Mouse (Mus musculus) kidney, postnatal 0 days (tissue): ENCODE measurements at regions not wholly inside any gene's neighbourhood (a gene's known extent, or its start where the extent isn't known, plus 50 kb on each side); places are given as distances from the start of the nearest gene placed in this dataset.

ENCODE experiments used
- ATAC-seq: fragments of 200-750 bp; cut with Nextera tagmentation; replicated peaks from 2 replicates; pipeline ENCODE4 v1.8.0; 2017; ENCODE audit warnings: low read depth, moderate number of reproducible peaks, moderate TSS enrichment, moderate library complexity; ENCODE audit not compliant: low FRiP score
- DNase-seq: peaks from one replicate; pipeline ENCODE4 v3.0.0-alpha.2; 2016; ENCODE audit warnings: low spot score
- H3K27ac ChIP-seq: fragments of 300-500 bp; sonication (generic); 2 replicates; pipeline ENCODE4 v1.5.1; 2014; ENCODE audit warnings: mild to moderate bottlenecking
- H3K27me3 ChIP-seq: fragments of 300-500 bp; sonication (generic); 2 replicates; pipeline ENCODE4 v1.6.1; 2014; ENCODE audit warnings: low read length, mixed read lengths; ENCODE audit not compliant: insufficient read depth
- H3K36me3 ChIP-seq: fragments of 300-500 bp; sonication (generic); 2 replicates; pipeline ENCODE4 v1.6.1; 2014; ENCODE audit warnings: low read length, mixed read lengths; ENCODE audit not compliant: insufficient read depth
- H3K4me1 ChIP-seq: fragments of 300-500 bp; sonication (generic); replicated peaks from 2 replicates; pipeline ENCODE4 v1.6.1; 2014; ENCODE audit warnings: antibody characterized with exemption, low read length, mixed read lengths; ENCODE audit not compliant: insufficient read depth
- H3K4me2 ChIP-seq: fragments of 300-500 bp; sonication (generic); 2 replicates; pipeline ENCODE4 v1.6.1; 2014; ENCODE audit warnings: mild to moderate bottlenecking, low read length, moderate library complexity, mixed read lengths
- H3K4me3 ChIP-seq: fragments of 300-500 bp; sonication (generic); replicated peaks from 2 replicates; pipeline ENCODE4 v1.5.1; 2014; ENCODE audit warnings: low read depth, low read length
- H3K9ac ChIP-seq: fragments of 300-500 bp; sonication (generic); 2 replicates; pipeline ENCODE4 v1.6.1; 2014; ENCODE audit warnings: low read depth, low read length
- H3K9me3 ChIP-seq: fragments of 300-500 bp; sonication (generic); replicated peaks from 2 replicates; pipeline ENCODE4 v1.6.1; 2016; ENCODE audit warnings: low read length, inconsistent platforms, mixed read lengths
- CTCF ChIP-seq: IDR thresholded peaks from 2 replicates; pipeline ENCODE4 v1.5.1; 2016; ENCODE audit warnings: antibody characterized with exemption, low read depth, mild to moderate bottlenecking, moderate library complexity
- WGBS: fragments of 180-500 bp; shearing (Covaris S2); extraction: QIAGEN DNeasy Blood & Tissue Kit; methylation state at CpG from one replicate; pipeline ENCODE4 v1.1.7; 2014; 5-methylcytosine and 5-hydroxymethylcytosine counted together

GRCm38 (mm10) chr6:66263918-66264317 is 271.3 kb upstream of the Mad2l1 start:
- Histone ChIP-seq H3K27ac (no peak overlapping the region), H3K27me3 (no peaks in the 10 kb centered on the region), H3K9ac (no peak overlapping the region), H3K36me3 (no peaks in the 10 kb centered on the region), H3K4me2 (no peak overlapping the region), H3K4me3 (no peak overlapping the region), H3K4me1 (no peaks in the 10 kb centered on the region), H3K9me3 (no peaks in the 10 kb centered on the region)
- no peak for DNase-seq
- no peak for ATAC-seq
- TF ChIP-seq CTCF: no peak
- 90% methylated on average over 1 of the region's 1 CpGs for WGBS

GRCm38 (mm10) chr6:66268427-66268826 is 266.8 kb upstream of the Mad2l1 start:
- H3K27ac ChIP-seq: no peak overlapping the region
- no peak overlapping the region for H3K4me3 ChIP-seq
- 79% methylated on average over 3 of the region's 3 CpGs for WGBS
- no peak for ATAC-seq
- no peak overlapping the region for H3K9ac ChIP-seq
- no peaks in the 10 kb centered on the region for H3K36me3 ChIP-seq
- no peak for DNase-seq
- TF ChIP-seq CTCF: no peak
- no peaks in the 10 kb centered on the region for H3K4me1 ChIP-seq
- no peak overlapping the region for H3K4me2 ChIP-seq
- H3K9me3 ChIP-seq: no peaks in the 10 kb centered on the region
- no peaks in the 10 kb centered on the region for H3K27me3 ChIP-seq

- Histone ChIP-seq H3K4me3 (no peak overlapping the region), H3K27me3 (no peaks in the 10 kb centered on the region), H3K9ac (no peak overlapping the region), H3K4me2 (no peak overlapping the region), H3K27ac (no peak overlapping the region), H3K4me1 (no peaks in the 10 kb centered on the region), H3K9me3 (no peaks in the 10 kb centered on the region), H3K36me3 (no peaks in the 10 kb centered on the region)
- no peak for TF ChIP-seq CTCF
- WGBS: 76% methylated on average over 6 of the region's 6 CpGs
- DNase-seq (no peak), ATAC-seq (no peak)
These were observed 263.6 kb upstream of the Mad2l1 start for GRCm38 (mm10) chr6:66271414-66272206.

DNA sequence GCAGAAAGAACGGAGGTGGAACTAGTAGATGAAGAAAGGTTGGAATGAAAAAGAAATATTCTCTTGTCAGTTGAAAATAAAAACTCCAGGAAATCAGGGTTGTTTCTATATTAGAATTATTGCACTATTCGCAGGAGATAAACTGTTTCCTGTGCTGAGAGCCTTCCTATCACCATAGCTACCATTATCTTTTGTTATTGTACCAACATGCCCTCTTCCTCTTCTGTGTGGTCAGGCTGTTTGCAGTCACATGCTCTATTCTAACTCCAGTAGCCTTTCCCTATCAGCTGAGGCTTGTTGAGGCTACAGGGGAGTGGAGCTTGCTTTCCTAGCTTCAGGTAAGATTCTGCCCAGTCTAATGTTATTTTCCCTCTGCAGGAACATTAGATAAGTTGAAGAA is 263.0 kb upstream of the Mad2l1 start:
- no peaks in the 10 kb centered on the region for H3K36me3 ChIP-seq
- 70% methylated on average over 2 of the region's 2 CpGs for WGBS
- H3K9ac ChIP-seq: no peak overlapping the region
- no peak overlapping the region for H3K4me3 ChIP-seq
- DNase-seq (peak; percentile 25), ATAC-seq (no peak)
- no peak for TF ChIP-seq CTCF
- no peaks in the 10 kb centered on the region for H3K9me3 ChIP-seq
- H3K4me1 ChIP-seq: no peaks in the 10 kb centered on the region
- no peak overlapping the region for H3K27ac ChIP-seq
- no peaks in the 10 kb centered on the region for H3K27me3 ChIP-seq
- no peak overlapping the region for H3K4me2 ChIP-seq

DNA sequence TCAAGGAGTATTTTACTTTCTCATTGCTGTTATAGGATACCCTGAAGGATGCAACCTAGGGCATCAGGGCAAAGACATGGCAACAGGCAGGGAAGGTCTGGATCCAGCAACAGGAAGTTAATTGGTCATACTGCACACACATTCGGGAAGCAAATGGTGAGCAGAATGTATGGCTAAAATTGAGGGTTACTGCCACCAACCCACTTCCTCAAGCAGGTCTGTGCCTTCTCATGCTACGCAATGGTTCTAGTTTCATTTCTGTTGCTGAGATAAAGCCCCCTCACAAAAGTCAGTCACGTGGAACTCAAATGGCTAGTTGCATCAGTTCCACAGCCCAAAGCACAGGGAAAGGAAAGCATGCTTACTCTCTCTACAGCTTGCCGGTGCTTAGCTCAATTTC is 260.5 kb upstream of the Mad2l1 start:
- no peak overlapping the region for H3K4me2 ChIP-seq
- H3K4me3 ChIP-seq: no peak overlapping the region
- ATAC-seq: no peak
- H3K4me1 ChIP-seq: no peaks in the 10 kb centered on the region
- 89% methylated on average over 4 of the region's 4 CpGs for WGBS
- H3K27me3 ChIP-seq: no peaks in the 10 kb centered on the region
- no peak overlapping the region for H3K27ac ChIP-seq
- no peak overlapping the region for H3K9ac ChIP-seq
- no peaks in the 10 kb centered on the region for H3K36me3 ChIP-seq
- no peaks in the 10 kb centered on the region for H3K9me3 ChIP-seq
- DNase-seq: no peak
- no peak for TF ChIP-seq CTCF

- no peak overlapping the region for H3K4me2 ChIP-seq
- WGBS: 92% methylated on average over 8 of the region's 8 CpGs
- TF ChIP-seq CTCF: no peak
These were observed 254.5 kb upstream of the Mad2l1 start for GRCm38 (mm10) chr6:66280701-66281100.

More at GRCm38 (mm10) chr6:66280701-66281100, 254.5 kb upstream of the Mad2l1 start:
- Histone ChIP-seq H3K4me3 (no peak overlapping the region), H3K27ac (no peak overlapping the region), H3K27me3 (no peaks in the 10 kb centered on the region), H3K9ac (no peak overlapping the region), H3K9me3 (no peaks in the 10 kb centered on the region), H3K36me3 (no peaks in the 10 kb centered on the region), H3K4me1 (no peaks in the 10 kb centered on the region)
- ATAC-seq: no peak
- no peak for DNase-seq
